Mouse (Mus musculus) CH12.LX (cell line): ENCODE measurements around the gene Adrb1. TPM values are rescaled to one million over a fixed set of nuclear protein-coding genes. Genes with fewer than 3 reads are reported as not detected.

ENCODE experiments used
- DNase-seq: peaks from one replicate; pipeline ENCODE4 v3.0.0-alpha.2; 2013; ENCODE audit errors: extremely low read depth
- H3K27ac ChIP-seq: 2 replicates; pipeline ENCODE4 v1.5.1; 2012; ENCODE audit warnings: low read depth, mild to moderate bottlenecking, control low read depth, moderate library complexity; ENCODE audit not compliant: insufficient read depth
- H3K27me3 ChIP-seq: replicated peaks from 2 replicates; pipeline ENCODE3; 2012; ENCODE audit warnings: inconsistent platforms
- H3K36me3 ChIP-seq, 2 experiments: replicated peaks in 1 of 2; 2 replicates each; pipeline versions ENCODE3 to v1.6.1; 2012; ENCODE audit warnings: inconsistent platforms in 1 of 2, low read length in 1 of 2, mild to moderate bottlenecking in 1 of 2, mixed read lengths in 1 of 2, moderate library complexity in 1 of 2; ENCODE audit not compliant: control insufficient read depth in 1 of 2, insufficient read depth in 1 of 2
- H3K4me1 ChIP-seq, 2 experiments: 2 replicates each; pipeline ENCODE4 v1.6.1; 2012; ENCODE audit warnings: inconsistent platforms in 1 of 2, moderate library complexity in 1 of 2; ENCODE audit not compliant: insufficient read depth in 2 of 2, control insufficient read depth in 1 of 2
- H3K4me2 ChIP-seq: 2 replicates; pipeline ENCODE4 v1.6.1; 2012; ENCODE audit warnings: low read depth, mild to moderate bottlenecking, control low read depth; ENCODE audit not compliant: poor library complexity, insufficient read depth, severe bottlenecking
- H3K4me3 ChIP-seq, 3 experiments: fragments of 150-350 bp in 1 of 3; sonication (generic) in 1 of 3; replicated peaks in 1 of 3; 2 replicates each; pipeline versions ENCODE3 to v1.5.1; 2011 to 2012; ENCODE audit warnings: low read depth in 2 of 3, low read length in 2 of 3, mild to moderate bottlenecking in 2 of 3, moderate library complexity in 2 of 3, control low read depth in 1 of 3, improper control_type of control experiment in 1 of 3, inconsistent platforms in 1 of 3, mixed read lengths in 1 of 3; ENCODE audit not compliant: poor library complexity in 1 of 3
- H3K79me2 ChIP-seq: replicated peaks from 2 replicates; pipeline ENCODE4 v1.6.1; 2012; ENCODE audit warnings: mild to moderate bottlenecking, moderate library complexity; ENCODE audit not compliant: control insufficient read depth, poor library complexity, insufficient read depth, severe bottlenecking; ENCODE audit errors: extremely low read depth
- H3K9ac ChIP-seq: 2 replicates; pipeline ENCODE4 v1.6.1; 2012; ENCODE audit warnings: low read depth, mild to moderate bottlenecking, control low read depth, moderate library complexity; ENCODE audit not compliant: insufficient read depth
- H3K9me3 ChIP-seq: replicated peaks from 2 replicates; pipeline ENCODE3; 2012; ENCODE audit warnings: low read length, inconsistent platforms, mixed read lengths
- BHLHE40 ChIP-seq: IDR thresholded peaks from 2 replicates; pipeline ENCODE4 v1.6.1; 2011; ENCODE audit warnings: mild to moderate bottlenecking, low read depth, low read length, improper control_type of control experiment
- CHD2 ChIP-seq: IDR thresholded peaks from 2 replicates; pipeline ENCODE4 v1.6.1; 2011; ENCODE audit warnings: low read length, improper control_type of control experiment
- CTCF ChIP-seq, 2 experiments: IDR thresholded peaks in 1 of 2; conservative IDR thresholded peaks in 1 of 2; 2 replicates each; pipeline ENCODE4 v1.5.1; 2011 to 2012; ENCODE audit warnings: low read depth in 2 of 2, low read length in 2 of 2, improper control_type of control experiment in 1 of 2, inconsistent platforms in 1 of 2, mild to moderate bottlenecking in 1 of 2, moderate library complexity in 1 of 2
- ELF1 ChIP-seq: IDR thresholded peaks from 2 replicates; pipeline ENCODE4 v1.6.1; 2014; ENCODE audit warnings: low read depth, mild to moderate bottlenecking, inconsistent platforms, low read length, improper control_type of control experiment
- EP300 ChIP-seq: IDR thresholded peaks from 2 replicates; pipeline ENCODE4 v1.6.1; 2011; ENCODE audit warnings: low read length, improper control_type of control experiment
- GABPA ChIP-seq: IDR thresholded peaks from 2 replicates; pipeline ENCODE4 v1.6.1; 2012; ENCODE audit warnings: low read depth, low read length, improper control_type of control experiment, inconsistent platforms; ENCODE audit not compliant: insufficient replicate concordance
- HCFC1 ChIP-seq: IDR thresholded peaks from 2 replicates; pipeline ENCODE4 v1.6.1; 2012; ENCODE audit warnings: low read depth, mild to moderate bottlenecking, inconsistent platforms, low read length, improper control_type of control experiment
- IRF4 ChIP-seq: IDR thresholded peaks from 2 replicates; pipeline ENCODE4 v1.6.1; 2014; ENCODE audit warnings: low read depth, mild to moderate bottlenecking, inconsistent platforms, low read length, improper control_type of control experiment
- KAT2A ChIP-seq: IDR thresholded peaks from 2 replicates; pipeline ENCODE4 v1.6.1; 2012; ENCODE audit warnings: low read length, improper control_type of control experiment, inconsistent platforms; ENCODE audit not compliant: insufficient replicate concordance
- MEF2A ChIP-seq: IDR thresholded peaks from 2 replicates; pipeline ENCODE4 v1.6.1; 2014; ENCODE audit warnings: low read depth, mild to moderate bottlenecking, inconsistent platforms, low read length, improper control_type of control experiment, borderline replicate concordance
- MYC ChIP-seq: IDR thresholded peaks from 2 replicates; pipeline ENCODE4 v1.6.1; 2011; ENCODE audit warnings: low read depth, mild to moderate bottlenecking, improper control_type of control experiment, low read length
- POLR2A ChIP-seq: IDR thresholded peaks from 2 replicates; pipeline ENCODE4 v1.6.1; 2011; ENCODE audit warnings: low read depth, mild to moderate bottlenecking, improper control_type of control experiment, low read length
- POLR2AphosphoS2 ChIP-seq: IDR thresholded peaks from 2 replicates; pipeline ENCODE4 v1.6.1; 2011; ENCODE audit warnings: low read depth, low read length, improper control_type of control experiment
- SIN3A ChIP-seq: IDR thresholded peaks from 2 replicates; pipeline ENCODE4 v1.6.1; 2012; ENCODE audit warnings: low read length, improper control_type of control experiment, inconsistent platforms
- TCF12 ChIP-seq: IDR thresholded peaks from 2 replicates; pipeline ENCODE4 v1.6.1; 2014; ENCODE audit warnings: low read depth, mild to moderate bottlenecking, inconsistent platforms, low read length, improper control_type of control experiment
- USF1 ChIP-seq: IDR thresholded peaks from 2 replicates; pipeline ENCODE4 v1.6.1; 2014; ENCODE audit warnings: low read depth, mild to moderate bottlenecking, inconsistent platforms, low read length, improper control_type of control experiment
- USF2 ChIP-seq: conservative IDR thresholded peaks from 2 replicates; pipeline ENCODE4 v1.6.1; 2011; ENCODE audit warnings: low read depth, low read length, improper control_type of control experiment
- ZC3H11A ChIP-seq: IDR thresholded peaks from 2 replicates; pipeline ENCODE4 v1.6.1; 2012; ENCODE audit warnings: low read depth, mild to moderate bottlenecking, inconsistent platforms, low read length, improper control_type of control experiment
- ZKSCAN1 ChIP-seq: IDR thresholded peaks from 2 replicates; pipeline ENCODE4 v1.6.1; 2012; ENCODE audit warnings: low read depth, inconsistent platforms, low read length, improper control_type of control experiment, borderline replicate concordance
- ZNF384 ChIP-seq: IDR thresholded peaks from 2 replicates; pipeline ENCODE4 v1.6.1; 2012; ENCODE audit warnings: low read depth, low read length, improper control_type of control experiment, inconsistent platforms
- dilution Hi-C: fragments of 300-500 bp; cut with MboI; formaldehyde crosslinking; loops from 2 replicates; pipeline ENCODE4 v1.14.3; 2020; ENCODE audit warnings: low sequenced_read_pairs; ENCODE audit not compliant: extremely low pct_unique_long_range_greater_than_20kb, extremely low pct_ligation_motif_present
- in situ Hi-C: fragments of 300-500 bp; cut with MboI; formaldehyde crosslinking; loops from 3 replicates; pipeline ENCODE4 v1.14.3; 2019; ENCODE audit warnings: low sequenced_read_pairs, low pct_ligation_motif_present, low pct_unique_long_range_greater_than_20kb, mixed read lengths
- polyA plus RNA-seq: library from polyadenylated mRNA; unstranded; fragments of >175 nt; gene quantifications from 2 replicates; pipeline ENCODE4 v1.2.1, GENCODE M21; 2012; ENCODE audit warnings: low read depth; ENCODE audit not compliant: insufficient read length
- total RNA-seq, 2 experiments: library from RNA; depleted of rRNA; stranded (reverse); fragments of 300-350 nt in 1 of 2; fragments of >200 nt in 1 of 2; gene quantifications; 2 replicates each; pipeline ENCODE4 v1.2.3; 2012 to 2014

Gene Adrb1
- total and polyA plus RNA-seq, 3 experiments: not detected

DNA sequence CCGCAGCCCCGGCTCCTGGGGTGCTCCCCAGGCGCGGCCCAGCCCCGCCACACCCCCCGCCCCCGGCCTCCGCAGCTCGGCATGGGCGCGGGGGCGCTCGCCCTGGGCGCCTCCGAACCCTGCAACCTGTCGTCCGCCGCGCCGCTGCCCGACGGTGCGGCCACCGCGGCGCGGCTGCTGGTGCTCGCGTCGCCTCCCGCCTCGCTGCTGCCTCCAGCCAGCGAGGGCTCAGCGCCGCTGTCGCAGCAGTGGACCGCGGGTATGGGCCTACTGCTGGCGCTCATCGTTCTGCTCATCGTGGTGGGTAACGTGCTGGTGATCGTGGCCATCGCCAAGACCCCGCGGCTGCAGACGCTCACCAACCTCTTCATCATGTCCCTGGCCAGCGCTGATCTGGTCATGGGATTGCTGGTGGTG, 300 bp downstream of the Adrb1 start:
- H3K36me3 ChIP-seq: no peaks in the 10 kb centered on the region
- H3K9ac ChIP-seq: no peak overlapping the region
- no peak overlapping the region for H3K4me3 ChIP-seq
- TF ChIP-seq MEF2A (no peak), ZNF384 (no peak), BHLHE40 (no peak)
- no peaks in the 10 kb centered on the region for H3K79me2 ChIP-seq
- in situ Hi-C loops: no loop called here
- H3K27me3 ChIP-seq: no peaks in the 10 kb centered on the region
- H3K4me1 ChIP-seq: peaks cover 0 to 27% of the 10 kb centered on the region in 2 experiments; a peak in 2 of 4 replicates
- H3K9me3 ChIP-seq: peaks cover 22% of the 10 kb centered on the region
- dilution Hi-C loops: no loop called here
- no peak overlapping the region for H3K27ac ChIP-seq
- H3K4me2 ChIP-seq: no peak overlapping the region
- DNase-seq: no peak

DNA sequence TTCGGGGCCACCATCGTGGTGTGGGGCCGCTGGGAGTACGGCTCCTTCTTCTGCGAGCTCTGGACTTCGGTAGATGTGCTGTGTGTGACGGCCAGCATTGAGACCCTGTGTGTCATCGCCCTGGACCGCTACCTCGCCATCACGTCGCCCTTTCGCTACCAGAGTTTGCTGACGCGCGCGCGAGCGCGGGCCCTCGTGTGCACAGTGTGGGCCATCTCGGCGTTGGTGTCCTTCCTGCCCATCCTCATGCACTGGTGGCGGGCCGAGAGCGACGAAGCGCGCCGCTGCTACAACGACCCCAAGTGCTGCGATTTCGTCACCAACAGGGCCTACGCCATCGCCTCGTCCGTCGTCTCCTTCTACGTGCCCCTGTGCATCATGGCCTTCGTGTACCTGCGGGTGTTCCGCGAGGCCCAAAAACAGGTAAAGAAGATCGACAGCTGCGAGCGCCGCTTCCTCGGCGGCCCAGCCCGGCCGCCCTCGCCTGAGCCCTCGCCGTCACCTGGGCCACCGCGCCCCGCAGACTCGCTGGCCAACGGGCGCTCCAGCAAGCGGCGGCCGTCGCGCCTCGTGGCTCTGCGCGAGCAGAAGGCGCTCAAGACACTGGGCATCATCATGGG, 822 bp downstream of the Adrb1 start:
- in situ Hi-C loops: no loop called here
- no peak for TF ChIP-seq TCF12
- no peak for TF ChIP-seq HCFC1
- no peak for TF ChIP-seq SIN3A
- TF ChIP-seq ZC3H11A: no peak
- no peak for TF ChIP-seq USF1
- no peak for TF ChIP-seq ELF1
- TF ChIP-seq ZNF384: no peak
- TF ChIP-seq ZKSCAN1: no peak
- no peak for TF ChIP-seq KAT2A
- no peak for TF ChIP-seq GABPA
- TF ChIP-seq IRF4: no peak
- no peak for TF ChIP-seq CTCF (conservative IDR thresholded peaks at IDR 0.05 in 1 of 2, IDR thresholded peaks at IDR 0.05 in 1 of 2; ENCODE audit: low read depth in 2 of 2, low read length in 2 of 2)
- no peak for TF ChIP-seq CHD2
- TF ChIP-seq EP300: no peak
- no peak for TF ChIP-seq MYC
- TF ChIP-seq POLR2A: no peak
- TF ChIP-seq BHLHE40: no peak
- TF ChIP-seq POLR2AphosphoS2: no peak
- no peak for TF ChIP-seq USF2
- TF ChIP-seq, all 38 proteins: peak for 0
- dilution Hi-C loops: no loop called here
- Histone ChIP-seq H3K79me2 (no peaks in the 10 kb centered on the region), H3K4me2 (no peak overlapping the region), H3K27me3 (no peaks in the 10 kb centered on the region), H3K9ac (no peak overlapping the region), H3K36me3 (no peaks in the 10 kb centered on the region), H3K27ac (no peak overlapping the region), H3K9me3 (peaks cover 22% of the 10 kb centered on the region), H3K4me1 (peaks cover 0 to 27% of the 10 kb centered on the region in 2 experiments; a peak in 2 of 4 replicates), H3K4me3 (no peak overlapping the region)
- no peak for DNase-seq
